Mouse (Mus musculus) adrenal gland, adult 2 months (tissue): ENCODE measurements around the gene Slc2a13. TPM values are rescaled to one million over a fixed set of nuclear protein-coding genes. Genes with fewer than 3 reads are reported as not detected.

Source experiments
- DNase-seq: peaks from one replicate; pipeline ENCODE4 v3.0.0; 2021
- polyA plus RNA-seq: library from polyadenylated mRNA; depleted of rRNA; stranded (reverse); fragments of >200 nt; gene quantifications from 2 replicates; pipeline ENCODE4 v1.2.3, GENCODE M21; 2012
- total RNA-seq, 2 experiments: library from RNA; stranded (reverse); gene quantifications; 2 replicates each; pipeline ENCODE4 v1.2.3; 2021

The Slc2a13 gene
- total and polyA plus RNA-seq, 3 experiments: 1.0 to 4.0 (median 3.3) TPM

- DNase-seq: no peak
These were observed 198.6 kb downstream of the Slc2a13 start for GRCm38 (mm10) chr15:91374441-91374840.

GRCm38 (mm10) chr15:91373203-91373584 lies 199.9 kb downstream of the Slc2a13 start:
- DNase-seq: no peak

DNA sequence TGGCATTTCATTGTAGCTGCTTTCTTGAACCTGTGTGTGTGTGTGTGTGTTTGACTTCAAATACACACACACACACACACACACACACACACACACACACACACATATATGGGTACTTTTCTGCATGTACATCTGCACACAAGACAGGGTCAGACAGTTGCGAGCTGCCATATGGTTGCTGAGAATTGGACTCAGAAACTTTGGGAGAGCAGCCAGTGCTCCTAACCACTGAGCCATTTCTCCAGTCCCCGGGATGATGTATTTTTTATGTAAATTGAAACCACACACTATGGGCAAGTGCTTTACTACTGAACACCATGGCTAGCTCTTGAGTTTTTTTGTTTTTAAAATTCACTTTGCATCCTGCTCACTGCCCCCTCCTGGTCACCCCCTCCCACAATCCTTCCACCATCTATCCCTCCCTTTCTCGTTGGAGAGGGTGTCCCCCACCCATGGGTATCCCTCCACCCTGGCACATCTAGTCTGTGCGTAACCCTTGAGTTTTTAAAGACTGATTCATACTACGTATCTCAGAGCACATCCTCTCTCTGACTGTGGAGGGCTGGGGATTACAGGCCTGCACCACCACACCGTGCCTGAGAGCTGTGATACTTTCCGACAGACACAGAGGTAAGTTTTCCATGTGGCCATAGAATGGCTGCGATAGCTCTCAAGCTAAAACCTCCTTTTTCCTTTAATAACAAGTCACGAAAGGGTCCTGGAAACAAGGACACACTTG lies 200.4 kb downstream of the Slc2a13 start:
- DNase-seq: no peak

DNA sequence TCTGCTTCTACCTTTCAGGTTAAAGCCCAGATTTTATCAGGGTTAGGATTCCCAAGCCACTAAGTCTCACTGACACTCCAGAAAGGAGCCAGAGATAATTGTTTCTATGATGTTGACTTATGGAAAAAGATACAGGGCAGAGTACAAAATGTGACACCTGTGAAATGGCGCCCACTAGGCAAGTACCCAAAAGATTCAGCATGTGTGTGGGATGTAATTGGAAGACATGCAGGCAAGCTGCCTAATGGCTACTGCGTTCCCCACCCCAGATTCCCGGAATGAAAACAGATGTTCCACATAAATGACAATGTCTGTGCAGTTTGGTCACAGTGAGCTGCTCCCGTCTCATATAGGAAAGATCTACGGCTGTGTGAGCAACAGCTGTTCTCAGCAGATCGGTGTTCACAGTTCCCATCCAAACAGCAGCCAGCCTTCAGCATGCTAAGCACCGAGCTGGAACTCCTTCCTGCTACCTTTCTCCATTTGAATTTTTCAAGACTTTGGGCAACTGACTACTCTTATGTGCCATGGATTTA lies 201.1 kb downstream of the Slc2a13 start:
- DNase-seq: no peak

DNA sequence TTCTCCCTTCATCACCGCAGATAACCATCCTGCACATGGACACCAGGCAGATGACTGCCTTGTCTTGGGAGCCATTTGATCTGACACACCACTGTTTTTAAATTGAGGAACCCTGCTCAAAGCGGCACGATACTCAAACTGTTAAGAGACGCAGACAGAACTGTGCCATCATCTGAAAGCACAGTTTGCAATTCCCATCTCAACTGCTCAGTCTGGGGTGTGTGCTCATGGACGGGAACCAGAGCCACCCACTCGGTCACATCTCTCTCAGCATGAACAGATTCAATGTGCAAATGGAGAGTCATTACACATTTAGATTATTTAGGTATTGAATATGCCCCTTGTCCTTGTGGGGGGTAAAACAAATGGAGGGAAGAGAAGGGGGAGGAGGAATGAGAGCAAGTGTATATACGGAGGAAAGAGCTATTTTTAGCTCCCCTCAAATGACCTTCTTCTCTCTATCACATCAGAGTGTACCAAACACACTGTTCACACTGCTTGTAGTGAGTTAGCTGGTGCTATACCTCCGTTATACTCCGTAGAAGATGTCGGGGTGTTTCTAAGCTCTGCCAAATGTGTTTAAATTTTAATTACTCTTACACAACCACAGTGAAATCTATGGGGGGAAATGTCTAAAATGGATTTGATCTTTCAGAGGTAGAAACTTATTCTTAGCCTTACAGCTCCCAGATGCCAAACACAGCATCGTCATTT lies 203.2 kb downstream of the Slc2a13 start:
- DNase-seq: no peak

- DNase-seq: no peak
These were observed 212.6 kb downstream of the Slc2a13 start for GRCm38 (mm10) chr15:91360495-91360894.

- no peak for DNase-seq
These were observed 222.1 kb downstream of the Slc2a13 start for GRCm38 (mm10) chr15:91351006-91351405.

DNA sequence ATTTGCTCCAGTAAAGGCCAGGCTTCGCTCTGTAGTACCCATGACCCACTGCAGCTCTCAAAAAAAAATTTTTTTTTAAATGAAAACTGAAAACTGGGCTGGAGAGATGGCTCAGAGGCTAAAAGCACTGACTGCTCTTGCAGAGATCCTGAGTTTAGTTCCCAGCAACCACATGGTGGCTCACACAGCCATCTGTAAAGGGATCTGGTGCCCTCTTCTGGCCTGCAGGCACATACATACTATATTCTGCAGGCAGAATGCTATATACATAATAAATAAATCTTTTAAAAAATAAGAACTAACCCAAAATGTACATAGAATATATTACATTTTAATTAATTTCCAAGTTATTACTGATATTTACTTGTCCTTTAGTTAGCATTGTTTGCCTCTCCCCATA lies 234.7 kb downstream of the Slc2a13 start:
- DNase-seq: no peak

DNA sequence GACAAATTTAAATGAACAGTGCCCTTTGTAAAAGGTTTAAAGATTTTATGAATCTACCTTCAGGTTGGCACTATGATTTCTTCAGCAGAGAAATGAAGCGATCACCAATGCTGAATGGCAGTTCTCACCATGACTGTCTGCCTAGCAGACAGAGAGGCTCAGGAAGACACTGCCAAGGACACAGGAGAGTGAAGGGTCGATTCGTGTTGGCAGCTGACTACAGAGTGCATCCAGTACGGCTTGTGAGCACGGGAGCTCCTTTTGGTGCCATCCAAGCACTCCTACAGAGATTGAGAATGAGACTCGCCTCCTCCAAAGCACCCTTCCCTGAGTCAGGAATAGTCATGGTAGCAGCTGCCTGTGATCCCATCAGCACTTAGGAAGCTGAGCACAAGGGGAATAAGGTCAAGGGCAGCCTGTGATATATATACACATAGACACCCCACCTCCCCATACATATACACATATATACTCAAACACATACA lies 238.6 kb downstream of the Slc2a13 start:
- DNase-seq: no peak

DNA sequence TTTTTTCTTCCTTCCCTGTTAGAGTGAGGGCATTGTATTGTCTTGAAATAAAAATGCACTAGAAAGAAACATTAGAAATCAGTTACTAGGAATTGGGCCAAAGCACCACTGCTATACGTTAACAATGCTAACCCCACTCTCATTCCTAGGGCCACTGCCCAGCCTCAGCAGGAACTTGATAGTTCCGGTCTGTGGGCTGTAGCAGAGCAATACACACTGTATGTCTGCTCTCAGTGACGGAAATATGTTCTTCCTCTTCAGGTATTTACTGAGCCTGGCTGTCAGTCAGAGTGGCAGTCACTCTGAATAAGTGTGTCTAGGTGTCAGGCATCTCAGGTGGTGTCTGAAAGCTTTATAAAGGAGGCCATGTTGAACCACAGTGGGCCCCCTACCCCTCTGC lies 245.3 kb downstream of the Slc2a13 start:
- DNase-seq: no peak

DNA sequence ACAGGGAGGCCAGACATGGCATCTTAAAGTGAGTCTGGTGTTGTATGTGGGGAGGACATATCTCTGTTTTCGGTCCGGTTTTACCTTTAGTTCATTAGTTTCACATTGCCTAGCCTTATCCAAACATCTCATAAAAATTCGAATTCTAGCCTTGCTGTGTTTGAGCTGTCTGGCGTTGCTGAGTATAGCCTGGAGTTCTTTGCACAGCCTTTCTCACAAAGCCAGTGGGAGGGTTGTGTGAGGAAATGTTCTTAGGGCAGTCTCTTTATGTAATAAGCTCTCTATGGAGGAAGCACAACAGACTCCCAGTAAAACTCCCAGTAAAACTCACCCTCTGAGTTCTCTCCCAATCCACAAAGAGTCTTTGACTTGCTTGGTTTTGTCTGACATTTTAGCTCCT lies 246.0 kb downstream of the Slc2a13 start:
- DNase-seq: no peak

DNA sequence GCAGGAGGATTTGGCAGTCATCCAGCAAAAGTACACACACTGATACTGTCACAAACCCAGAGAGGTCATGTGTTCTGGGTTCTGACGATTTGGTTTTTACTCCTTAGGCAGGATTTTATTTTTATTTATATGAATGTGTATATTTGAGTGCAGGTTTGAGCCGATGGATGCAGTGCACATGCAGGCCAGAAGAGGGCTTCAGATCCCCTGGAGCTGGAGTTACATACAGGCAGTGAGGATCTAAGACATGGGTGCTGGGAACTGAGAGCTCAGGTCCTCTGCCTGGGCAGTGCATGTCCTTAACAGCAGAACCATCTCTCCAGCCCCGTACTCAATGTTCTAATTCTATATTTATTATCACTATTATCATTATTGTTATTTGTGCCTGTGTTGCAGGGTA lies 253.7 kb downstream of the Slc2a13 start:
- DNase-seq: peak; percentile 11

DNA sequence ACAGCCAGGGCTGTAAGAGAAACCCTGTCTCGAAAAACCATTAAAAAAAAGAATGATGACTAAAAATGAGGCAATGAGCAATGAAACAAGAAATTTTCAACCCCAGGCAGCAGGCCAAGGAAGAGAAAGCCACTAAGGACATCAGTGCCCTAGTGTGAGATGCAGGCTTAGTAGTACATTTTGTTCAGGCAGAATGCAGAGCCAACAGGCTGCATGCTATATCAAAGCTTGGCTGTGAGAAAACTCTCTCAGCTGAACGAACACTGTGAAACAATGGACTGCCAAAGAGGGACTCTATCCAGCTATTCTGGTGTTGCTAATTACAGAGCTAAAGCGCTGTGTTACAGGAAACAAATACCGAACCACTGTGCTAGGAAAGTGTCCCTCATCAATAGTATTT lies 256.1 kb downstream of the Slc2a13 start:
- DNase-seq: peak; percentile 11

GRCm38 (mm10) chr15:91314402-91315318 lies 258.4 kb downstream of the Slc2a13 start:
- no peak for DNase-seq

GRCm38 (mm10) chr15:91304296-91304852 lies 268.7 kb downstream of the Slc2a13 start:
- peak; percentile 19 for DNase-seq

DNA sequence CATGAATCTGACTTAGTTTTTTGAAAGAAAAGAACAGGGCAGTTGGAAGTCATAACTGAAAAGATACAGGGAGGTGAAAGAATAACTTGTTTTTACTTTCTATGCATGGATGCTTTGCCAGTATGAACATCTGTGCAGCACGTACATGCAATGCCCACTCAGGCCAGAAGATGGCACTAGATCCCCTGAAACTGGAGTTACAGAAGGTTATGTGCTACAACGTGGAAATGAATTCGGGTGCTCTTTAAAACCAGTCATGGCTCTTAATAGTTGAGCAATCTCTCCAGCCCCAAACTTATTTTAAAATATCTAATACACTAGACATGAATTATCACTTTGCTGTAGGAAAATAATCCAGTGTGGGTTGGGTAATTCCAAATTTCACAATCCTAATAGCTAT lies 271.7 kb downstream of the Slc2a13 start:
- peak; percentile 86 for DNase-seq

- no peak for DNase-seq
These were observed 273.7 kb downstream of the Slc2a13 start for GRCm38 (mm10) chr15:91299319-91299835.

GRCm38 (mm10) chr15:91283418-91283817 lies 289.6 kb downstream of the Slc2a13 start:
- no peak for DNase-seq

DNA sequence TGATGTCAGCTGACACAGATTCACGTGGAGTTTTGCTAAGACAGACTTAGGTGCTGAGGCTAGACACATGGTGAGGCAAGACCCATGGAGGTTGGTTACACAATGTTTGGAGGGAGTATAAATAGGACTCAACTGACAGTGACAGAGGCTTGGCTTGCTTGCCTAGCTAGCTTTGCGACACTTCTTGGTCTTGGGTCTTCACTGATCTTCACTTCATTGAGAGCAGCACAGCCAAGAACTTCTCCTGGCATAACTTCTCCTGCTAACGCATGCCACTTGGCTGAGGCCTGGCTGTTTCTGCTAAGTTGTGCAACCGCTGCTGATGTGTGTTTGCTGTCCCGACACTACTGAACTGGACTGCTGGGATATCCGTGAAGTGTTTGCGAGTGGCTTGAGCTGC lies 290.2 kb downstream of the Slc2a13 start:
- DNase-seq: peak; percentile 42

DNA sequence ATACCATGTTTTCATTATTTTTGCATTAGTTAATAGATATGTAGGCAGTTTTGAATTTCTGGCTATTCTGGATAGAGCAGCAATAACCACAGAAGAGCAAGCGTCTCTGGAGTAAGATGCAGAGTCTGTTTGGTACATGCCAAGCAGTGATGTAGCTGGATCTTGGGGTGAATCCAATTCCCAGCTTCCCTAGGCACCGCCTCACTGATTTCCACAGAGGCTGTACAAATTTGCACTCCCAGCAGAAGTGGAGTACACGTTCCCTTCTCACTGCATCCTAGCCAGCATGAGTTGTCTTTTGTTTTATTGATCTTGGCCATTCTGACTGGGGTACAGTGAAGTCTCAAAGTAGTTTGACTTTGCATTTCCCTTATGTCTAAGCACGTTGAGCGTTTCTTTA lies 291.5 kb downstream of the Slc2a13 start:
- DNase-seq: peak; percentile 28

DNA sequence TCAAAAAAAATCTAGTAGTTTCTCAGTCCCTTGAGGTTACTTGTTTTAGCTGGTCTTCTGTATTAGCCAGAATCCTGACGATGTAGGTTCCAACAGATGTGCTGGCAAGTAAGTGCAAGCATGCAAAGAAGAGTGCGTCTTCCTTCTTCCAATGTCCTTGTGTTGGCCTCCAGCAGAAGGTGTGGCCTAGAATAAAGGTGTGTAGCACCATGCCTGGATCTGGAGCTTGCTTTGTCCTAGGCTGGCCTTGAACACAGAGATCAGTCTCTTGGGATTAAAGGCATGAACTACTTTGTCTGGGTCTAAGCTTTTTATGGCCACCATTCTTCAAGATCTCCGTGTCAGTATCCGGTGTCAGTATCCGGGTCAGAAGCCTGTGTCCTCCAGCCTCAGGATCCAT lies 293.5 kb downstream of the Slc2a13 start:
- DNase-seq: no peak

- no peak for DNase-seq
These were observed 297.1 kb downstream of the Slc2a13 start for GRCm38 (mm10) chr15:91275961-91276360.
